24 mouse cellular contexts compared by ENCODE assay signal in the genomic region with DNA sequence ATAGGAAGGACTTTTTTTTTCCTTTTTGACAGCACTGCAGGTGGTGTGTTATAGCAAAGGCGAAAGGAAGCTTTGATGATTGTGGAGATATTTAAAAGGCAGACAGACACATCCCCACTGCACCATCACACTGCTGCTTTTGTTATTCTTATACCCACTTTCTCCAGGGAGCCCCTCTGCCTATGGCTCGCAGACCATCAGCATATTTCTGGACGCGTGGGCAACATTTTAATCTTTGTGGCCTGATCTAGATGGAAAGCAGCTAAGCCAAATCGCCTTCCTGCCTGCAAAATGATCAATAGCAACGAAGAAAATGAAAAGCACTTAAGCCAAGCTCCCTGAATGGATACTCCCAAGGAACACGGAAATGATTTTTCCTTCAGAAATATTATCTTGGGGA.
"Had no signal": no experiment of that assay in that cellular context is flagged by ENCODE, and none has a peak within 500 bp of the region (broad histone marks: within the 10 kb centered on the region; RNA-seq: fewer than 3 reads in every experiment).

No protein-coding gene starts in this region.

- H3K4me2 ChIP-seq: heart, embryonic 12.5 days; hindbrain, embryonic 13.5 days; hindbrain, embryonic 15.5 days; kidney, embryonic 15.5 days; limb, embryonic 13.5 days; limb, embryonic 15.5 days had no signal

- H3K9me3 ChIP-seq: heart, embryonic 10.5 days; heart, embryonic 12.5 days; hindbrain, embryonic 13.5 days; hindbrain, embryonic 15.5 days; kidney, embryonic 15.5 days; limb, embryonic 13.5 days; limb, embryonic 15.5 days had no signal

- DNase-seq: forebrain, postnatal 0 days; gastrocnemius, postnatal 14 days; gastrocnemius, postnatal 36 days; heart, adult 18-20 months; heart, postnatal 10 days; heart, postnatal 36 days; kidney, adult 11 months; kidney, adult 2 months; kidney, adult 9 months; kidney, postnatal 14 days; kidney, postnatal 36 days; layer of hippocampus, adult 9-11 months; layer of hippocampus, postnatal 36 days; left cerebral cortex, postnatal 4 days had no signal

- H3K36me3 ChIP-seq: heart, embryonic 10.5 days; heart, embryonic 12.5 days; hindbrain, embryonic 13.5 days; hindbrain, embryonic 15.5 days; kidney, embryonic 15.5 days; limb, embryonic 13.5 days; limb, embryonic 15.5 days had no signal

- H3K4me3 ChIP-seq: heart, embryonic 10.5 days; heart, embryonic 12.5 days; hindbrain, embryonic 13.5 days; hindbrain, embryonic 15.5 days; kidney, embryonic 15.5 days; limb, embryonic 13.5 days; limb, embryonic 15.5 days had no signal

- H3K27me3 ChIP-seq: heart, embryonic 12.5 days; hindbrain, embryonic 13.5 days; hindbrain, embryonic 15.5 days; kidney, embryonic 15.5 days; limb, embryonic 13.5 days; limb, embryonic 15.5 days had no signal

- ATAC-seq: forebrain, postnatal 0 days; hindbrain, postnatal 0 days; intestine, embryonic 16.5 days had no signal

- H3K9ac ChIP-seq: forebrain, postnatal 0 days; heart, embryonic 12.5 days; hindbrain, embryonic 13.5 days; hindbrain, embryonic 15.5 days; kidney, embryonic 15.5 days; limb, embryonic 13.5 days; limb, embryonic 15.5 days had no signal

- H3K27ac ChIP-seq: heart, embryonic 10.5 days; hindbrain, embryonic 13.5 days; hindbrain, embryonic 15.5 days; hindbrain, postnatal 0 days; kidney, embryonic 15.5 days; kidney, postnatal 0 days; limb, embryonic 13.5 days; limb, embryonic 15.5 days had no signal

- H3K4me1 ChIP-seq: heart, embryonic 10.5 days; heart, embryonic 12.5 days; hindbrain, embryonic 13.5 days; hindbrain, embryonic 15.5 days; kidney, embryonic 15.5 days; limb, embryonic 13.5 days; limb, embryonic 15.5 days had no signal
